Mouse (Mus musculus) activated CD4-positive, CD25-positive, alpha-beta regulatory T cell, adult 4 months (primary cell): Measurements from ENCODE around the gene Apon. TPM values are rescaled to one million over a fixed set of nuclear protein-coding genes. Genes with fewer than 3 reads are reported as not detected.
"Not testable (repeated sequence)": the region's sequence is repeated elsewhere in the genome, so short reads cannot be mapped to it uniquely, and the experiment has no call there.

Experiments used
- ATAC-seq: one replicate; pipeline ENCODE4 v1.8.0; 2017
- polyA plus RNA-seq, 2 experiments: library from polyadenylated mRNA; unstranded; fragments of 100-300 nt; shearing (Covaris generic); gene quantifications; one replicate each; pipeline ENCODE4 v1.2.1; 2017

Gene Apon
- polyA plus RNA-seq, 2 experiments from 2014 or later, result not detected

DNA sequence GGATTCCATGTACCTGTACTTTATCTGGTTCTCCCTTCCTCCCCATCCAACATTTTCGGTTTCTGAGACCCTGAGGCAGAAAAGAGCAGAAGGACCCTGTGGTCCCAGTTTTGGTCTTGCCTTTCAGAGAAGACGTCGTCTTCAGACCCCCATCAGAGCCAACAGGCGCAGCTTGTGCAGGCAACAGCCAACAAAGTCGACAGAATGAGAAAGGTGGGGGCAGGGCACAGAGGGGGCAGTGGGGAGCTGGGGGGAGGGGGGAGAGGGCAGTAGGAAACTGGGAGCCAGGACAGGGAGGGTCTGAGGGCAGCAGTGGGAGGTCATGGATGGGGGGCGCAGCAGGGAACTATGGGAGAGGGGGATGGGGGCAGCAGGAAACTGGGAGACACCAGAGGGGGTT lies 24.3 kb downstream of the Apon start:
- ATAC-seq, result no peak

DNA sequence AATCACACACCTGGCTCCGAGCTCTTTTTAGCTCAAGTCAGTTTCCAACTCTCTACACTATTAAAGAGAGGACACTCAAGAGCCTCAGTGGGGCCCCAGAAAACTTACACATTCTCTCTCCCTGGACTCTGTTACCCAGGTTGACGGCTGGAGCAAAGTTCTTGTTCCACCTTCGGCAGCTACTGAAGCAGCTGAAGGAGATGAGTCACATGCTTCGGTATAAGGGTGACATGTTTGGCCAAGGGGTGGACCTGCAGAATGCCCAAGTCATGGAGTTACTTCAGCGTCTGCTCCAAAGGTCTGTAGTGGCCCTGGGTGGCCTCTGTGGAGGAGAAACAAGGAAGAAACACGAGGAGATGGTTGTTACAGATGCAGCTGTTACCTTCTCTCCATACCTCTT lies 27.0 kb downstream of the Apon start:
- no peak for ATAC-seq

DNA sequence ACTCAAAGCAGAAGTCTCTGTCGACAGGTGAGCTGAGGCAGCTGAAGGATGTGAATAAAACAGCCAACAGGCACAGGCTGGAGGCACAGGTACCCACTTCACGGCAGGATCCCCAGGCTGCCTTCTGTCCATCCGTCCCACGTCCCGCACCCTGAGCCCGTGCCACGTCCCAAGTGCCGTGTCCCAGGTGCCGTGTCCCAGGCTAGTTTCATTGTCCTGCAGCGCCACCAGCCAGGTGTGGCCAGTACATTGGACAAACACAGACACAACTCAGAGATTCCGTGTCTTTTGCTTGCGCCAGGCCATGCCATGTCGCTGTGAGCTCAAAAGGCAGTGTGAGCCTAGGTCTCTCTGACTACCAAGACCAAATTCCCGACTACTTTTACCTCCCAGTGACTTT lies 27.8 kb downstream of the Apon start:
- no peak for ATAC-seq

DNA sequence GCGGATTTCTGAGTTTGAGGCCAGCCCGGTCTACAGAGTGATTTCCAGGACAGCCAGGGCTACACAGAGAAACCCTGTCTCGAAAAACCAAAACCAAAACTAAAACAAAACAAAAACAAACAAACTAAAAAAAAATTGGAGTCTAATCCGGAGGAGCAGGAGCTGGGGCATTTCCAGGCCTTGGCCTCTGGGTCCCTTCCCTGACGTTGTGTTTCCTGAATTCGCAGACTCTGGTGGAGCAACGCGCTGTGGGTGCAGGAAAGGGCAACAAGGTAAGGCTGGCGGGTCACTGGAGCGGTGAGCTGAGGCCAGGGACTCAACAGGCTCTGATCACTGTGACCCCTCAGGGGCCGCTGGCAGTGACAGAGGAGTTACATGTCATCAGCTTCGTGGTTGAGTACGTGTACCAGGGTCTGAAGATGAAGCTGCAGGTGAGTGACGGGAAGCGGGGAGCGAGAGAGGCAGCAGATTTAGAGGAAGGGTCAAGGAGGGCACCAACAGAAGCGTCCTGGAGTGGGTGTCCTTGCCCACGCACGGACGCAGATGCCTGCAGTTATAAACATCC lies 29.1 kb downstream of the Apon start:
- no peak for ATAC-seq

DNA sequence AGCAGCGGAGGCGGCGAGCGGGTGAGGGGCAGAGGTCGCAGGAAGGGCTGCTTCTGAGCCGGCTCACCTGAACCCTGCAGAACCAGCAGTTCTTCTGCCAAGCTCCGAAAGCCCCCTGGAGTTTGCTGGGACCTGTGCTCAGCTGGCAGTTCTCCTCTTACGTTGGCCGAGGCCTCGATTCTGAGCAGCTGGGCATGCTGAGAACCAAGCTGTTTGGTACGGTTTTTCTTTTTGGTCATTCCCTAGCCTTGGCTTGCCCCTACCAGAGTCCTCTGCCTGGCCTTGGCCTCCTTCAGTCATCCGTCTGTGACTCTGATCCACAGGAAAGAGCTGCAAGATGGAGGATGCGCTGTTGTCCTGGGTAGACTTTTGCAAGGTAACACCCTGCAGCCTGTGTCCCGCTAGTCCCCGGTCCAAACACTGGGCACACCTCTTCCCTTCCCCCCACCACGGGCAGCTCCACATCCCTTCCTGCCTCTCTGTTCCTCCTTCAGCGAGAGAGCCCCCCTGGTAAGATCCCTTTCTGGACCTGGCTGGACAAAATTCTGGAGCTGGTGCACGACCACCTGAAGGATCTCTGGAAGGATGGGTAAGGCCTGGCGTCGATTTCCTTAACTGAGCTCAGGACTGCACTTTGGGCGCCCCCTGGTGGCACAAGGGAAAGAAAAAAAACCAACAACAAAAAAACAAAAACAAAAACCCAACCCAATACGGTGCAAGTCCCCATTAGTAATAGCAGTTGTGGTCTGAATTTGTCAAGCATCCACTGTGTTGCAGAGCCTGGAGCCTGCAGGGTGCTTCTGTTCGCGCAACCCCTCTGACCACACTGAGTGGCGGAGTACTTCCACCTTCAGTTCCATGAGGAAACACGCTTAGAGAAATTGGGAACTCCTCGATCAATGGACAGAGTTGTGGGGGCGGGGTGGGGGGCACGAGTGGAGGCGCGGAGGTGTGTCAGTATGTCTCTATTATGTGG lies 30.0 kb downstream of the Apon start:
- peak; percentile 54 for ATAC-seq

DNA sequence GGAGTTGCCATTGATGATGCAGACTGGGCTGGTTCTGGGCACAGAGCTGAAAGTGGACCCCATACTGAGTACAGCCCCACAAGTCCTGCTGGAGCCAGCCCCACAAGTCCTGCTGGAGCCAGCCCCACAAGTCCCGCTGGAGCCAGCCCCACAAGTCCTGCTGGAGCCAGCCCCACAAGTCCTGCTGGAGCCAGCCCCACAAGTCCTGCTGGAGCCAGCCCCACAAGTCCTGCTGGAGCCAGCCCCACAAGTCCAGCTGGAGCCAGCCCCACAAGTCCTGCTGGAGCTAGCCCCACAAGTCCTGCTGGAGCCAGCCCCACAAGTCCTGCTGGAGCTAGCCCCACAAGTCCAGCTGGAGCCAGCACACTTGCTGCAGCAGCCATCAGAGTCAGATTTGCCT lies 36.7 kb downstream of the Apon start:
- not testable (repeated sequence) for ATAC-seq

DNA sequence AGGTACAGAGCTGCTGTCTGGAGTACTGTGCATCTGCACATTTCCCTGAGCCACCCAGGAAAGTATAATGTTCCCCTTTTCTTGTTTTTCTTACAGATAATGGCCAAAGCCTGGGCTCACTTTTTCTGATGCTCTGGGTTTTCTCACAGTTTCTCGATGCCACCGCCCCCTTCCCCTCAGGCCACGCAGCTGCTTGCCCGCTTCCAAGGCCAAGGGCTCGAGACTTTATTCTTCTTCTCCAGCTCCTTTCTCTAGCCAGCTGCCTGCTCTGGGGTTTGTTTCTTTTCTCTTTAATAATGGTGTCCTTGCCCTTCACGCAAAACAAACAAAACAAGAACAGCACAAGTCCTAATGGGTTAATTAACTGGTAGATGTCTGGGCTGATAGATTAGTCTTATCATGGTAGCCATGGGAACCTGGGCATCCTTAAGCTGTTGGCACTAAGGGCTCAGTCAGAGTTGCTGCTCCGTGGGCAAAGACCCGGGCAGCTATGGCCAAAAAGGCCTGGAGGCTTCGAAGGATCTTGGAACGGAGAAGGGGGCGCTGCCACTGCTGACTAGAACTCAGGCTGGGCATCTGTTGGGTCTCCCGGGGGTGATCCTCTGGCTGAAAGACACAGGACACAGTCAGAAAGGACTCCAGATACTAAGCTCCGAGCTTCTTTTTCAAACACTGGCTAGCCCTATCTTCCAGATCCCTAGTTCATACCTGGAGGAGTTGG lies 42.6 kb downstream of the Apon start:
- ATAC-seq, result no peak

DNA sequence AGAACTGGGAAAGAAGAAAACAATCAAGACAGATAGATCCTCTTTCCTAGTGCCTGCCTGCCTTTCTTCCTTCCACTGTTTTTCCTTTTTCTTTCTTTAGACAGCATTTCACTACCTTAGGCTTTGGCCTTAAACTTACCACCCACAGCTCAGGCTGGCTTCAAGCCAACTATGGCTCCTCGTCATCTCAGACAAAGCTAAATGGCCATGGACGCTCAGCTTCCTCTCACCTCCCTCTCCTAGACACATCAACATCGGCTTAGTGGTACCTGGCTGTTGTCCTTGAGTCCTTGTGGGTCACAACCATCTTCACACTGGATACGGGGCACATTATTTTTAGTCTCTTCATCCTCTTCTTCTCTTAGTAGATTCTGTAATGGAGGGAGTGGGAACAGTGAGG lies 43.3 kb downstream of the Apon start:
- ATAC-seq, result no peak

DNA sequence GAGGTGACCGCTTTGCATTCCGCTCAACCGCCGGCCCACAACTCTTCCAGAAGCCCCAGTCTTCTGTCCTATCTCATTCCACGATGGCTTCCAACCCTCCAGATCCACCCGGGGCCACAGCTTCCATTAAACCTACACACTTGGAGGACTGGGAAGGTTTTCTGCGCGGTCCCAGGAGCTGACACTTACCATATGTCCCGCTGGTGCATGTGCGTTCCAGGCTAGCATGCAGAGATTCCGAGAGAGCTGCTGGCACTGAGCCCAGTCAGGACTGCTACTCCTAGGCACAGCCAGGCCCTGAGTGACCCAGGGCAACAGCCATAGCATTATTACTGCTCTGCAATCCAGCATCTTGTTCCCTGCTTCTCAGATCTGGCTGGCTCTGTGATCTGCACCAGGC lies 43.7 kb downstream of the Apon start:
- ATAC-seq, result no peak

DNA sequence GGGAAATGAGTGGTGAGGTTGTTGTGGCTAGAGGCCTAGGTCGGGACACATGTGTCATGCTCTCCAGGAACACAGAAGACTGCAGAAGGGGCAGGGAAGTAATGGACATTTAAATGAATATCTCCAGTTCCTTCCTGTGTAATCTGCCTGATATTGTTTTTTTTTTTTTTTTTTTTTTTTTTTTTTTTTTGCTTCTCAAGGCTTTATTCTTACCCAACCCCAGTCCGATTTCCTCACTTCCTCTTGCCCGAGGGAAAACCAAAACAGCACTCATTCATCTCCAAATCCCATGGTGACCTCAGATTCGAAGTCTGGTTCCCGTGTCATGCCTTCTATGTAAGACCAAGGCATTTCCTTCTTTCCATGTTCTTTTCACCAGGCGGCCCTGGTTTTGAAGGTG lies 44.3 kb downstream of the Apon start:
- ATAC-seq, result no peak

DNA sequence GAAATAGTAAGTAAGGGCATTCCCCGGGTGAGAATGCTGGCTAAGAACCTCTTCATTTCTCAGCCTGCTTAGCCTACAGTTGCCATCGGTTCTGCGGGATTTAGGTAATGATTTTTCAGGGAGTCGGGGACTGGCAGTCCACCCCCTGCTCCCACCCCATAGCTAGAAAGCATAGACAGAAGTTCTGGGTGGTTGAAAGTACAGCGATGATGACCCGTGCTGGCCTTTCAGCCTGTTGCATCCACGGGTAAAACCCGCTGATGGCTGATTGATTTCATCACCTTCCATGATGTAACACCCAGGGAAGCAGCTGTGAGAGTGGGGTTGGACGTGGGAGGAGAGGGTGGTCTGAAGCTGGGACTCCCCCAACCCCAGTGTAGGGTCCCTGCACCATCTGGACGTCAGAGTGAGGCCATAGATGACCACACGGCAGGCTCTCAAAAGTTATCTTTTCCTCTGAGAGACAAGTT lies 44.8 kb downstream of the Apon start, which contains the start of gene Il23a:
TSS of gene Il23a (minus strand) at position 51 of the 470 bp plus-strand sequence.
- ATAC-seq, result no peak

DNA sequence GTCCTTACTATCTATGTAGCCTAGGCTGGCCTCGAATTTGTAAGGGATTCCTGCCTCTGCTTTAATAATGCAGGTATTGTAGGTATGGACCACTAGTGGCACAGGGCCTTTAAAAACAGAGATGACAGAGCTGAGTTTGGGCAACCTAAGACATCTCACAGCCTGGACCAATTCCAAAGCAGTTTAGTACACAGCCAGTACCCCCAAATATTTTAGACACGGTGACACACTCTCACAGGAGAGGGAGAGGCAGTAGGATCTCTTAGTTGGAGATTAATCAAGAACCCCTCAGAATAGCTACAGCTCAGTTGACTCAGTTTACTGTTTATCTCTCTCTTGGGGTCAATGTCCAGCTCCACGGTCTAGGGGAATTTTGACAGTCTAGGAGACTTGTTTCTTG lies 48.5 kb downstream of the Apon start:
- no peak for ATAC-seq

DNA sequence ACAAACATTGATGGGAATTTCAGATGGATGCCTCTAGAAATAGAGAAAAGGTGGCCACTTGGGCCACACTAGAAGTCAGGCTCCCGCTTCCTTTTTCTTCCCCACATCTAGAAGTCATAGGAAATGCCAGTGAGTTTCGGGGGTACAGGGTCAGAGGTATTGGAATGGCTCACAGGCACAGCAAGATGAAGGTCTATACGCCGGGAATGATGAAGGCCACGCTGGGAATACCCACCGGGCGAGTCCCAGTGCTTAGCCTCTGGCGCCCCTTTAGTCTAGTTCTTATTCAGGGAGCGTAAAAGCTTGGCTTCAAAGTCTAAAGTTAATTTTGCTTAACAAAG lies 48.9 kb downstream of the Apon start:
- ATAC-seq, result no peak

DNA sequence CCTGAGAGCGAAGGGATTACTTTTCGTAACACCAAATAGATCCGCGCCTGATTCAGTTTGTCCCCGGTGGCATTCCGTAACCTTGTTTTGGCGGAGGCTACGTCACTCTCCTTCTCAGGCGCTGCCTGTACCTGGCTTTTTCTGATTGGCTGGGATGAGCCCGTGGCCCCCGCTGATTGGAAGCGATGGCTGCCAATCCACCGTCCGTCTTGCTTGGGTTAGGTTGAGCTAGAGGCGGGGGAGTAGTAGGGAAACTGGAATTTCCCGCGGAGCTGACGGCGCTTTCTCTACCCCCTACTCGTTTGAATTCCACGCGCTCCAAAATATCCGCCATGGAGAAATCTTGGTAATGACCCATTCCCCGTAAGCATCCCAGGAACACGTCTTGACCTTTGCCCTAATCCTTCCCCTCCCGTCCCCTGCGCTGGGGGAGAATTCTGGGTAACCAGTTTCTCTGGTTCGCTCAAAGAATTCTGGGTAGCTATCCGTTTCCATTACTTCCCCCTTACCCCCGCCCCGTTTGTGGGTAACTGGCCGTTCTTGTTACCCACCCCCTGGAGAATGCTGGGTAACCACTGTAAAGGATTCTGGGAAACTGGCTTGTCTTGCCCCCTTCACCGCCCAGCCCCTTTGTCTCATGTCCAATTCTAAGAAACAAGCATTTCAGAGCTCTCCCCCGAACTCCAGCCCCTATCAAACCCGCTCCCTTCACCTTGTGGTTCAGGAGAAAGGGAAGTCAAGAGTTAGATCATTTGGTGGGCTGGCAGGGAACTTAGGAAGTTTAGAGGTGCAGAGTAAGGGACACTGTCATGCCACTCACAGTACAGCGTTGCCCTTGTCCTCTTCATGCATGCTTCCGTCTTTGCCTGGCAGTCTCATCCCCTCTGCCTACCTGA lies 49.5 kb downstream of the Apon start, which contains the start of gene Pan2:
TSS of gene Pan2 (plus strand) at position 210 of the 896 bp plus-strand sequence.
- ATAC-seq, result peak; percentile 99

Other genes starting within 250 kb of the Apon start
- not detected for gene Hsd17b6, start 246.5 kb upstream of the Apon start, polyA plus RNA-seq
- gene Prim1, start 238.9 kb upstream of the Apon start, polyA plus RNA-seq, result 10 to 100 TPM; 26.5 to 37.8 TPM
- gene Naca, start 218.5 kb upstream of the Apon start, polyA plus RNA-seq, result 1,000 to 10,000 TPM; 1,124 to 1,330 TPM
- gene Ptges3, start 195.1 kb upstream of the Apon start, polyA plus RNA-seq, result 100 to 1,000 TPM; 194 to 285 TPM
- gene Atp5b, start 170.8 kb upstream of the Apon start, polyA plus RNA-seq, result 100 to 1,000 TPM; 413 to 469 TPM
- gene Baz2a, start 162.5 kb upstream of the Apon start, polyA plus RNA-seq, result 10 to 100 TPM; 44.1 to 53.3 TPM
- gene Rbms2, start 73.8 kb upstream of the Apon start, polyA plus RNA-seq, result 10 to 100 TPM; 20.9 to 25.0 TPM
- under 1 TPM in 1 of 2 experiments, not detected in 1; 0.26 TPM for gene Gls2, start 59.6 kb upstream of the Apon start, polyA plus RNA-seq
- gene Spryd4, start 42.3 kb upstream of the Apon start, polyA plus RNA-seq, result 10 to 100 TPM; 13.3 to 15.6 TPM
- not detected for gene Mip, start 28.3 kb upstream of the Apon start, polyA plus RNA-seq
- gene Timeless, start 22.0 kb upstream of the Apon start, polyA plus RNA-seq, result 10 to 100 TPM; 23.7 to 35.9 TPM
- gene Apof, start 14.6 kb downstream of the Apon start, polyA plus RNA-seq, result not detected
- gene Stat2, start 16.5 kb downstream of the Apon start, polyA plus RNA-seq, result 10 to 100 TPM; 45.6 to 66.1 TPM
- not detected for gene Il23a, start 44.7 kb downstream of the Apon start, polyA plus RNA-seq
- gene Pan2, start 49.2 kb downstream of the Apon start, polyA plus RNA-seq, result 10 to 100 TPM; 18.9 to 21.1 TPM
- 100 to 1,000 TPM in 1 of 2 experiments, 10 to 100 TPM in 1; 96.7 to 115 TPM for gene Cnpy2, start 68.4 kb downstream of the Apon start, polyA plus RNA-seq
- 100 to 1,000 TPM; 145 to 149 TPM for gene Cs, start 83.6 kb downstream of the Apon start, polyA plus RNA-seq
- 10 to 100 TPM; 14.3 to 20.3 TPM for gene Coq10a, start 114.9 kb downstream of the Apon start, polyA plus RNA-seq
- gene Ankrd52, start 123.0 kb downstream of the Apon start, polyA plus RNA-seq, result 1 to 10 TPM; 2.6 to 4.5 TPM
- not detected for gene Slc39a5, start 147.1 kb downstream of the Apon start, polyA plus RNA-seq
- 10 to 100 TPM; 75.0 to 81.0 TPM for gene Nabp2, start 157.4 kb downstream of the Apon start, polyA plus RNA-seq
- 10 to 100 TPM; 26.1 to 39.3 TPM for gene Rnf41, start 157.6 kb downstream of the Apon start, polyA plus RNA-seq
- 10 to 100 TPM; 53.8 to 54.8 TPM for gene Smarcc2, start 205.2 kb downstream of the Apon start, polyA plus RNA-seq
- 1,000 to 10,000 TPM; 1,113 TPM for gene Myl6, start 240.0 kb downstream of the Apon start, polyA plus RNA-seq
- 1 to 10 TPM; 2.0 to 6.9 TPM for gene Myl6b, start 244.6 kb downstream of the Apon start, polyA plus RNA-seq